Mouse (Mus musculus): ENCODE data around the gene Hist1h4d. TPM values are rescaled to one million over a fixed set of nuclear protein-coding genes. Genes with fewer than 3 reads are reported as not detected.
"Not testable (repeated sequence)": the region's sequence is repeated elsewhere in the genome, so short reads cannot be mapped to it uniquely, and the experiment has no call there.

Gene Hist1h4d
- polyA plus RNA-seq, 1 experiment from 2014 or later: 130 TPM

GRCm38 (mm10) chr13:23571022-23571503, 10.3 kb upstream of the Hist1h4d start, which contains the start of the genes Hist1h2ae and Hist1h2bg:
Hist1h2ae (minus strand) TSS chr13:23571220.
Hist1h2bg (plus strand) TSS chr13:23571396.
- H3K27ac ChIP-seq: peak within 1 kb of the TSS; percentile 98
- peak within 1 kb of the TSS; percentile 47 for H3K4me3 ChIP-seq (replicated peaks)
- H3K9ac ChIP-seq: peak within 1 kb of the TSS; percentile 41; the same call in 1 of the 2 replicates
- no peaks in the 10 kb centered on the region; the same call in 1 of the 2 replicates for H3K4me1 ChIP-seq
- H3K36me3 ChIP-seq: no peaks in the 10 kb centered on the region
- peak within 1 kb of the TSS; percentile 61 for H3K4me2 ChIP-seq
- WGBS: 0% methylated on average over 18 of the region's 18 CpGs
- no peaks in the 10 kb centered on the region for H3K27me3 ChIP-seq (replicated peaks)
- peak; percentile 88 for ATAC-seq (ENCODE audit: insufficient read depth, low FRiP score, low read depth)
- H3K9me3 ChIP-seq: no peaks in the 10 kb centered on the region

GRCm38 (mm10) chr13:23571504-23572217, 9.7 kb upstream of the Hist1h4d start:
- Histone ChIP-seq H3K4me2 (peak overlapping the region; percentile 61), H3K9ac (peak overlapping the region; percentile 41; the same call in 1 of the 2 replicates), H3K4me3 (replicated peaks) (peak overlapping the region; percentile 47), H3K27ac (peak overlapping the region; percentile 98)
- not testable (repeated sequence) for H3K36me3 ChIP-seq; H3K9me3 ChIP-seq; H3K27me3 ChIP-seq (replicated peaks); H3K4me1 ChIP-seq; ATAC-seq (ENCODE audit: insufficient read depth, low FRiP score, low read depth)
- 0% methylated on average over 15 of the region's 34 CpGs for WGBS

- Histone ChIP-seq H3K4me2 (peak overlapping the region; percentile 61), H3K4me1 (peaks cover 7% of the 10 kb centered on the region; the same call in 1 of the 2 replicates), H3K9ac (peak overlapping the region; percentile 41; the same call in 1 of the 2 replicates), H3K4me3 (replicated peaks) (peak overlapping the region; percentile 47), H3K36me3 (no peaks in the 10 kb centered on the region), H3K27me3 (replicated peaks) (no peaks in the 10 kb centered on the region), H3K27ac (peak overlapping the region; percentile 94), H3K9me3 (no peaks in the 10 kb centered on the region)
- WGBS: 19% methylated on average over 2 of the region's 2 CpGs
- no peak for ATAC-seq (ENCODE audit: insufficient read depth, low FRiP score, low read depth)
Measured at GRCm38 (mm10) chr13:23572218-23573033, 9.0 kb upstream of the Hist1h4d start.

- not testable (repeated sequence) for H3K4me1 ChIP-seq; H3K9me3 ChIP-seq; ATAC-seq (ENCODE audit: insufficient read depth, low FRiP score, low read depth); H3K36me3 ChIP-seq; H3K27me3 ChIP-seq (replicated peaks)
- H3K9ac ChIP-seq: peak overlapping the region; percentile 37; the same call in 1 of the 2 replicates
- H3K4me2 ChIP-seq: peak overlapping the region; percentile 61
- H3K27ac ChIP-seq: peak overlapping the region; percentile 94
- peak overlapping the region; percentile 47 for H3K4me3 ChIP-seq (replicated peaks)
- WGBS: 7% methylated on average over 20 of the region's 20 CpGs
Measured at GRCm38 (mm10) chr13:23573034-23573897, 8.1 kb upstream of the Hist1h4d start.

GRCm38 (mm10) chr13:23573898-23574524, 7.4 kb upstream of the Hist1h4d start, which contains the start of the genes Hist1h2bf and Hist1h2ad:
Hist1h2bf (minus strand) TSS chr13:23574196.
Hist1h2ad (plus strand) TSS chr13:23574381.
- peak within 1 kb of the TSS; percentile 47 for H3K4me3 ChIP-seq (replicated peaks)
- peak within 1 kb of the TSS; percentile 37; the same call in 1 of the 2 replicates for H3K9ac ChIP-seq
- not testable (repeated sequence) for H3K27me3 ChIP-seq (replicated peaks); H3K4me1 ChIP-seq; H3K36me3 ChIP-seq; H3K9me3 ChIP-seq
- peak; percentile 87 for ATAC-seq (ENCODE audit: insufficient read depth, low FRiP score, low read depth)
- under 1% methylated on average over 42 of the region's 42 CpGs for WGBS
- H3K27ac ChIP-seq: peak within 1 kb of the TSS; percentile 94
- peak within 1 kb of the TSS; percentile 71 for H3K4me2 ChIP-seq

GRCm38 (mm10) chr13:23574546-23575170, 6.7 kb upstream of the Hist1h4d start:
- WGBS: under 1% methylated on average over 12 of the region's 39 CpGs
- H3K27me3 ChIP-seq (replicated peaks); H3K9ac ChIP-seq; H3K36me3 ChIP-seq; H3K9me3 ChIP-seq; ATAC-seq (ENCODE audit: insufficient read depth, low FRiP score, low read depth); H3K4me1 ChIP-seq: not testable (repeated sequence)
- H3K4me2 ChIP-seq: peak overlapping the region; percentile 71
- peak overlapping the region; percentile 94 for H3K27ac ChIP-seq
- H3K4me3 ChIP-seq (replicated peaks): peak overlapping the region; percentile 36

- Histone ChIP-seq H3K4me3 (replicated peaks) (peak within 1 kb of the TSS; percentile 44), H3K27me3 (replicated peaks) (no peaks in the 10 kb centered on the region), H3K9me3 (no peaks in the 10 kb centered on the region), H3K4me2 (peak within 1 kb of the TSS; percentile 71), H3K27ac (peak within 1 kb of the TSS; percentile 94), H3K36me3 (no peaks in the 10 kb centered on the region), H3K9ac (peak within 1 kb of the TSS; percentile 46), H3K4me1 (0 out of 2 replicates have a peak, but pooled peaks cover 7% of the 10 kb centered on the region)
- under 1% methylated on average over 17 of the region's 18 CpGs for WGBS
- ATAC-seq (ENCODE audit: insufficient read depth, low FRiP score, low read depth): peak; percentile 62
Measured at GRCm38 (mm10) chr13:23575271-23575851, 6.0 kb upstream of the Hist1h4d start, which contains the start of gene Hist1h3d. Hist1h3d (plus strand) TSS chr13:23575763.

GRCm38 (mm10) chr13:23575864-23576313, 5.5 kb upstream of the Hist1h4d start:
- Histone ChIP-seq H3K4me2 (peak overlapping the region; percentile 71), H3K4me3 (replicated peaks) (peak overlapping the region; percentile 44), H3K27ac (peak overlapping the region; percentile 86), H3K9ac (peak overlapping the region; percentile 46)
- not testable (repeated sequence) for H3K9me3 ChIP-seq; ATAC-seq (ENCODE audit: insufficient read depth, low FRiP score, low read depth); H3K36me3 ChIP-seq; H3K4me1 ChIP-seq; H3K27me3 ChIP-seq (replicated peaks)
- under 1% methylated on average over 12 of the region's 40 CpGs for WGBS

- Histone ChIP-seq H3K9ac (peak overlapping the region; percentile 46), H3K9me3 (no peaks in the 10 kb centered on the region), H3K27me3 (replicated peaks) (no peaks in the 10 kb centered on the region), H3K4me1 (0 out of 2 replicates have a peak, but pooled peaks cover 7% of the 10 kb centered on the region), H3K4me3 (replicated peaks) (peak overlapping the region; percentile 44), H3K4me2 (peak overlapping the region; percentile 71), H3K27ac (peak overlapping the region; percentile 86), H3K36me3 (no peaks in the 10 kb centered on the region)
- no peak for ATAC-seq (ENCODE audit: insufficient read depth, low FRiP score, low read depth)
- WGBS: 6% methylated on average over 7 of the region's 7 CpGs
Measured at GRCm38 (mm10) chr13:23576351-23576881, 5.0 kb upstream of the Hist1h4d start.
